Comparison of ENCODE assay signal across 19 mouse cellular contexts in genomic region chr13:69703505-69703904, GRCm38 (mm10). TPM values are rescaled to one million over a fixed set of nuclear protein-coding genes. Genes with fewer than 3 reads are reported as not detected.
DNase-seq lines count a peak whose midpoint lies in the region; TF ChIP-seq lines count a peak whose summit lies in the region.
"Had no signal": no experiment of that assay in that cellular context is flagged by ENCODE, and none has a peak within 500 bp of the region (broad histone marks: within the 10 kb centered on the region; RNA-seq: fewer than 3 reads in every experiment).

No protein-coding gene starts in this region.

- H3K27ac ChIP-seq in kidney, adult 2 months (ENCODE audit: insufficient read depth, low read depth, low read length) = no peak overlapping the region
- H3K27ac ChIP-seq in ES-E14 (ENCODE audit: insufficient read depth, low read depth, low read length, poor library complexity, severe bottlenecking) = no peak overlapping the region
- H3K27ac ChIP-seq: embryonic facial prominence, embryonic 12.5 days; forebrain, embryonic 15.5 days; heart, embryonic 10.5 days; hindbrain, embryonic 13.5 days had no signal

- no peaks in the 10 kb centered on the region for H3K27me3 ChIP-seq in kidney, adult 2 months (replicated peaks; ENCODE audit: control insufficient read depth, insufficient read depth, low read length)
- H3K27me3 ChIP-seq: forebrain, embryonic 15.5 days; hindbrain, embryonic 13.5 days had no signal

- H3K4me3 ChIP-seq in kidney, adult 2 months (ENCODE audit: insufficient read depth, low read depth, low read length) = no peak overlapping the region
- H3K4me3 ChIP-seq in ES-E14 (ENCODE audit: insufficient read depth in 1 of 2, low read depth in 1 of 2, low read length in 2 of 2, poor library complexity in 1 of 2, severe bottlenecking in 1 of 2) = 0 out of 4 replicates have a peak overlapping the region, but pooled peaks of 1 of the 2 experiments have one; percentile 5
- H3K4me3 ChIP-seq: embryonic facial prominence, embryonic 12.5 days; forebrain, embryonic 15.5 days; heart, embryonic 10.5 days; hindbrain, embryonic 13.5 days had no signal

- no peak overlapping the region for H3K9ac ChIP-seq in ES-E14 (ENCODE audit: insufficient read depth, low read depth, low read length, poor library complexity, severe bottlenecking)
- H3K9ac ChIP-seq: embryonic facial prominence, embryonic 12.5 days; forebrain, embryonic 15.5 days; hindbrain, embryonic 13.5 days had no signal

- no peak for TF ChIP-seq POLR2A in kidney, adult 2 months (IDR thresholded peaks at IDR 0.05; ENCODE audit: low read depth, low read length)
- no peak for TF ChIP-seq POLR2A in brain, embryonic 14.5 days (IDR thresholded peaks at IDR 0.05; ENCODE audit: borderline replicate concordance, extremely low read depth, insufficient read depth, insufficient read length, poor library complexity, severe bottlenecking)

- no peak for TF ChIP-seq CTCF in kidney, adult 2 months (conservative IDR thresholded peaks at IDR 0.05; ENCODE audit: insufficient read depth, insufficient read length, low read depth, low read length)
- no peak for TF ChIP-seq CTCF in brain, embryonic 14.5 days (IDR thresholded peaks at IDR 0.05; ENCODE audit: borderline replicate concordance, extremely low read depth, insufficient read depth, insufficient read length)

- in situ Hi-C loops in ES-E14 (cut with MboI; ENCODE audit: low sequenced_read_pairs in 2 of 2, unreplicated experiment in 2 of 2) = no loop called here

- DNase-seq in kidney, postnatal 4 days = peak; percentile 24 to 28
- no peak for DNase-seq in kidney, adult 2 months
- peak; percentile 90 for DNase-seq in ES-E14 (ENCODE audit: low read depth, low spot score)
- DNase-seq in brain, embryonic 14.5 days (ENCODE audit: low read depth) = peak; percentile 26
- no peak for DNase-seq in gastrocnemius, postnatal 14 days
- DNase-seq in adrenal gland, postnatal 10 days = no peak
- no peak for DNase-seq in kidney, adult 9 months
- DNase-seq: adrenal gland, adult 8-10 months; cerebellum, adult 11-12 months; cerebellum, adult 9-11 months; cerebellum, postnatal 36 days; heart, adult 18-20 months; heart, postnatal 10 days had no signal

- 0 out of 2 replicates have a peak, but pooled peaks cover 5% of the 10 kb centered on the region for H3K4me1 ChIP-seq in kidney, adult 2 months (ENCODE audit: control insufficient read depth, insufficient read depth, low read length)
- peaks cover 2 to 9% of the 10 kb centered on the region in 2 experiments; a peak in 3 of 4 replicates for H3K4me1 ChIP-seq in ES-E14 (ENCODE audit: control insufficient read depth in 2 of 2, insufficient read depth in 2 of 2, low read length in 2 of 2, poor library complexity in 1 of 2)
- H3K4me1 ChIP-seq: embryonic facial prominence, embryonic 12.5 days; forebrain, embryonic 15.5 days; heart, embryonic 10.5 days had no signal

- no peaks in the 10 kb centered on the region for H3K9me3 ChIP-seq in ES-E14 (ENCODE audit: control insufficient read depth, insufficient read depth, low read depth, low read length)
- H3K9me3 ChIP-seq: embryonic facial prominence, embryonic 12.5 days; forebrain, embryonic 15.5 days; heart, embryonic 10.5 days; hindbrain, embryonic 13.5 days had no signal

- 33% methylated on average over 11 of the region's 11 CpGs for WGBS in kidney, adult 2 months

- intact Hi-C loops in gastrocnemius, postnatal 14 days (cut with DNase I; ENCODE audit: low total_unique reads) = no loop called here

- no peaks in the 10 kb centered on the region for H3K36me3 ChIP-seq in kidney, adult 2 months (ENCODE audit: control insufficient read depth, insufficient read depth, low read length)
- H3K36me3 ChIP-seq in ES-E14 (ENCODE audit: control insufficient read depth, insufficient read depth, low read length, poor library complexity, severe bottlenecking) = no peaks in the 10 kb centered on the region
- H3K36me3 ChIP-seq: embryonic facial prominence, embryonic 12.5 days; heart, embryonic 10.5 days had no signal

TF ChIP-seq in ES-E14, 5 proteins besides CTCF, POLR2A, EP300 and RAD21:
- TF ChIP-seq ZC3H11A (IDR thresholded peaks at IDR 0.05; ENCODE audit: borderline replicate concordance, low read depth, low read length) (no peak), CHD2 (IDR thresholded peaks at IDR 0.05; ENCODE audit: low read depth, low read length) (no peak), MAFK (IDR thresholded peaks at IDR 0.05; ENCODE audit: insufficient read depth, low read depth, low read length) (no peak), HCFC1 (IDR thresholded peaks at IDR 0.05; ENCODE audit: borderline replicate concordance, insufficient read depth, low read length) (no peak), ZNF384 (IDR thresholded peaks at IDR 0.05; ENCODE audit: low read depth, low read length) (no peak)

RNA-seq across cellular contexts. Expression of gene Ube2ql1, which starts 36.2 kb away (rescaled TPM):
- 1.2 and 1.8 TPM in 2 replicates for polyA plus RNA-seq in kidney, adult 2 months (2012; rRNA removed)
- total RNA-seq in ES-E14 (2012; rRNA removed) = 0.21 and 0.76 TPM in 2 replicates
- 66.3 and 122 TPM in 2 replicates for polyA plus RNA-seq in brain, embryonic 14.5 days (2012; rRNA removed)
- under 1 TPM; 0.33 to 0.45 TPM for total RNA-seq in gastrocnemius, postnatal 14 days (2021)
- total RNA-seq in adrenal gland, postnatal 10 days (2021) = 1 to 10 TPM; 1.6 to 1.7 TPM
- total RNA-seq: hematopoietic stem cell, adult 5-6 weeks; MEL had no signal

Comparison
In these comparisons a context has a peak if more than half of its experiments do, and no peak if none do; other contexts are left out.
1. DNase-seq: peak in kidney, postnatal 4 days (2 of 2), ES-E14 (single experiment) and brain, embryonic 14.5 days (single experiment); none in kidney, adult 2 months (single experiment), gastrocnemius, postnatal 14 days (single experiment), adrenal gland, postnatal 10 days (single experiment) and kidney, adult 9 months (single experiment).